Mouse (Mus musculus) forebrain, embryonic 11.5 days (tissue): ENCODE results near the gene Nfs1. TPM values are rescaled to one million over a fixed set of nuclear protein-coding genes. Genes with fewer than 3 reads are reported as not detected.
A peak's percentile ranks its signal among the peaks of the same experiment; 100 is the strongest.
"Not testable (repeated sequence)": the region's sequence is repeated elsewhere in the genome, so short reads cannot be mapped to it uniquely, and the experiment has no call there.

ENCODE experiments used
- ATAC-seq: fragments of 200-750 bp; cut with Nextera tagmentation; replicated peaks from 2 replicates; pipeline ENCODE4 v1.8.0; 2017; ENCODE audit warnings: moderate TSS enrichment; ENCODE audit not compliant: low FRiP score
- DNase-seq: peaks from one replicate; pipeline ENCODE4 v3.0.0-alpha.2; 2017; ENCODE audit warnings: low spot score
- H3K27ac ChIP-seq: fragments of 300-500 bp; sonication (generic); 2 replicates; pipeline ENCODE4 v1.5.1; 2014; ENCODE audit warnings: low read depth, low read length
- H3K27me3 ChIP-seq: fragments of 300-500 bp; sonication (generic); 2 replicates; pipeline ENCODE4 v1.6.1; 2014; ENCODE audit warnings: mild to moderate bottlenecking, low read length, mixed read lengths; ENCODE audit not compliant: control insufficient read depth, insufficient read depth
- H3K36me3 ChIP-seq: fragments of 300-500 bp; sonication (generic); 2 replicates; pipeline ENCODE4 v1.6.1; 2014; ENCODE audit warnings: mild to moderate bottlenecking, low read length, moderate library complexity, mixed read lengths; ENCODE audit not compliant: control insufficient read depth, insufficient read depth
- H3K4me1 ChIP-seq: fragments of 300-500 bp; sonication (generic); replicated peaks from 2 replicates; pipeline ENCODE4 v1.6.1; 2014; ENCODE audit warnings: low read length, mixed read lengths; ENCODE audit not compliant: control insufficient read depth, insufficient read depth
- H3K4me2 ChIP-seq: fragments of 300-500 bp; sonication (generic); 2 replicates; pipeline ENCODE4 v1.6.1; 2014; ENCODE audit warnings: low read depth, mild to moderate bottlenecking, low read length, moderate library complexity, mixed read lengths; ENCODE audit not compliant: severe bottlenecking
- H3K4me3 ChIP-seq: fragments of 300-500 bp; sonication (generic); 2 replicates; pipeline ENCODE4 v1.5.1; 2014; ENCODE audit warnings: low read depth, low read length
- H3K9ac ChIP-seq: fragments of 300-500 bp; sonication (generic); 2 replicates; pipeline ENCODE4 v1.6.1; 2014; ENCODE audit warnings: low read length
- H3K9me3 ChIP-seq: fragments of 300-500 bp; sonication (generic); 2 replicates; pipeline ENCODE4 v1.6.1; 2016; ENCODE audit warnings: low read length, mixed read lengths; ENCODE audit not compliant: control insufficient read depth
- WGBS: fragments of 180-500 bp; shearing (Covaris S2); extraction: QIAGEN DNeasy Blood & Tissue Kit; methylation state at CpG from one replicate; pipeline ENCODE4 v1.1.7; 2014; 5-methylcytosine and 5-hydroxymethylcytosine counted together
- polyA plus RNA-seq: library from polyadenylated mRNA; unstranded; fragments of >200 nt; fragmentation: Nextera tagmentation; extraction: Ambion mirVana; gene quantifications from 2 replicates; pipeline ENCODE4 v1.2.1, GENCODE M21; 2014

Nfs1 gene
- 37.2 and 38.3 TPM in 2 replicates for polyA plus RNA-seq

- peak within 1 kb of the TSS; percentile 91 for H3K27ac ChIP-seq
- H3K36me3 ChIP-seq: peaks cover 5% of the 10 kb centered on the region; the same call in 1 of the 2 replicates
- WGBS: under 1% methylated on average over 70 of the region's 70 CpGs
- DNase-seq (peak; percentile 98), ATAC-seq (peak; percentile 98)
- no peaks in the 10 kb centered on the region for H3K27me3 ChIP-seq
- H3K9me3 ChIP-seq: no peaks in the 10 kb centered on the region
- peaks cover 3% of the 10 kb centered on the region; the same call in 1 of the 2 replicates for H3K4me1 ChIP-seq
- H3K9ac ChIP-seq: peak within 1 kb of the TSS; percentile 82
- peak within 1 kb of the TSS; percentile 78 for H3K4me2 ChIP-seq
- peak within 1 kb of the TSS; percentile 77 for H3K4me3 ChIP-seq
These were observed at the start of gene Nfs1, which contains the start of gene Romo1 for GRCm38 (mm10) chr2:156143953-156144724. Gene Nfs1, minus strand, starts transcription at chr2:156144186. Gene Romo1, plus strand, starts transcription at chr2:156144039.

DNA sequence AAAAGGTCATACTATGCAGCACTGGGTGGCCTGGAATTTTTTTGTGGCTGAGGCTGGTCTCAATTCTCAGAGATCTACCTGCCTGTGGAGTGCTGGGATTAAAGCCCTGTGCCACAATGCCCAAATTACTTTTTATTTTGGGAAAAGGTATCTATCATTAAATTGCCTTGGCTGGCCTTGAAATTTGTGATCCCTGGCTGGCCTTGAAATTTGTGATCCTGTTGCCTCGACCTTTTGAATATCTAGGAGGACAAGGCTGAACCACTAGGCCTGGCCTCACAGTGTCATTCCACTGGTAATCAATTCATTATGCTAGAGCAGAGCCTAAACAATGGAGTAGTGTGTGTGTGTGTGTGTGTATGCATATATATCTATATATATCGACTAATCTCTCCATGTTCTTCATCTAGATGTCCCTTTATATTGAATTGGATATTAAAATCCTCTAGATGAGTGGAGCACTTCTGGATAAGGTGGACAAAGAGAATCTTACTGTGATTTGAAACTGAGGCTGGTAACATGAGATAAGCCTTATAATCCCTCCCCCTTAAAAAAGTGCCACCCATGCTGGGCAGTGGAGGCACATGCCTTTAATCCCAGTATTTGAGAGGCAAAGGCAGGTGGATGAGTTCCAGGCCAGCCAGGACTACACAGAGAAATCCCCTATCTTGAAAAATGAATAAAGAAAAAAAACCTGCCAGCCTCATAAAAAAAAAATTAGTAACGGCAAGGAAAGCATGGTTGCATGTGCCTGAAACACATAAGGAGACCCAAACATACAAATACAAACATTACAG, 49.3 kb upstream of the Nfs1 start:
- no peak overlapping the region for H3K4me3 ChIP-seq
- no peak overlapping the region for H3K9ac ChIP-seq
- ATAC-seq: no peak
- no peaks in the 10 kb centered on the region for H3K9me3 ChIP-seq
- DNase-seq: no peak
- H3K4me1 ChIP-seq: no peaks in the 10 kb centered on the region; the same call in 1 of the 2 replicates
- no peak overlapping the region for H3K27ac ChIP-seq
- WGBS: 79% methylated on average over 3 of the region's 3 CpGs
- H3K27me3 ChIP-seq: no peaks in the 10 kb centered on the region
- no peak overlapping the region for H3K4me2 ChIP-seq
- no peaks in the 10 kb centered on the region for H3K36me3 ChIP-seq

DNA sequence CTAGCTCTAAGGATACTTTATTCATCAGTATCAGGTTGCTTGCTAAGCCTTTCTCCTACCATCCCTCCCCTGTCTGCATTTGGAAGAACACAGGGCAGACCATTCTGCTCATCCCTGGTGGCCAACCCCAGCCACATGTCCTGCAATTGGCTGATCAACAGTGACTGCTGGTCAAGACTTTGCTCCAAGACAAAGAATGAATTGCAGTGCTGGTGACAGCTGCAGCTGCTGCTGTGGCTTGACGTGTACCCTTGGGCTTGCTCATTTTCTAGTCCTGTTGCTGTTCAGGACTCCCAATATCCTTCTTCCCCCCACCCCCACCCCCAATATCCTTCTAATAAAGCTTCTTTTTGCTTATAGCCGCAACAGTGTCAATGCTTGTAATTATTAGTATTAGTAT, 48.1 kb upstream of the Nfs1 start:
- Histone ChIP-seq H3K4me2 (no peak overlapping the region), H3K36me3 (no peaks in the 10 kb centered on the region), H3K27ac (no peak overlapping the region), H3K4me1 (no peaks in the 10 kb centered on the region; the same call in 1 of the 2 replicates), H3K4me3 (no peak overlapping the region), H3K27me3 (no peaks in the 10 kb centered on the region), H3K9ac (no peak overlapping the region), H3K9me3 (no peaks in the 10 kb centered on the region)
- 82% methylated on average over 2 of the region's 2 CpGs for WGBS
- no peak for ATAC-seq
- no peak for DNase-seq

- no peak overlapping the region for H3K4me3 ChIP-seq
- WGBS: 94% methylated on average over 2 of the region's 2 CpGs
- no peaks in the 10 kb centered on the region; the same call in 1 of the 2 replicates for H3K4me1 ChIP-seq
- DNase-seq (no peak), ATAC-seq (no peak)
- no peak overlapping the region for H3K4me2 ChIP-seq
- no peaks in the 10 kb centered on the region for H3K36me3 ChIP-seq
- H3K9ac ChIP-seq: no peak overlapping the region
- no peak overlapping the region for H3K27ac ChIP-seq
- no peaks in the 10 kb centered on the region for H3K27me3 ChIP-seq
- no peaks in the 10 kb centered on the region for H3K9me3 ChIP-seq
These were observed 47.6 kb upstream of the Nfs1 start for GRCm38 (mm10) chr2:156191540-156191939.

- no peaks in the 10 kb centered on the region for H3K9me3 ChIP-seq
- ATAC-seq: no peak
These were observed 46.3 kb upstream of the Nfs1 start for GRCm38 (mm10) chr2:156190004-156190896.

DNA sequence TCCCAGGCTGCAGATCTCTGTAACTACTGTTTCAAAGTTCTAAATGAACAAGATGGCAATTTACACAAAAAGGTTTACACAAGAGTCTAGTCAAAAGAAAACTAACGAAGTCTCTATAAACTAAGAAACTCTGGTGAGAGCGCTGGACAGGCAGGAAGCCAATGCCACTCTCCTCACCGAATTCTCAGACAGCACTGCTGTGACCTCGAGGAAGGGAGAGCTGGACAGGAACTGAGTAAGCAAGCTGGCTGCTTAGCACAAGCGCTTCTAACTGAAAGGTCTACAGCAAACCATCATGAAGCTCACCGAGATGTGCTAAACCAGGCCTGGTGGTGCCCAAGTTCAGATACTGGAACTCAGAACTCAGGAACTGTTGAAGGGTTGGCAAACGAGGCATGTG, 45.3 kb upstream of the Nfs1 start:
- DNase-seq, H3K9me3 ChIP-seq, H3K4me1 ChIP-seq, H3K4me3 ChIP-seq, H3K36me3 ChIP-seq, H3K27ac ChIP-seq, H3K4me2 ChIP-seq, ATAC-seq, H3K9ac ChIP-seq, H3K27me3 ChIP-seq: not testable (repeated sequence)
- WGBS: 91% methylated on average over 7 of the region's 7 CpGs

More at GRCm38 (mm10) chr2:156190004-156190896, 46.3 kb upstream of the Nfs1 start:
- H3K4me2 ChIP-seq: no peak overlapping the region
- H3K9ac ChIP-seq: no peak overlapping the region
- DNase-seq: no peak
- WGBS: 89% methylated on average over 14 of the region's 14 CpGs
- no peaks in the 10 kb centered on the region for H3K4me1 ChIP-seq
- H3K4me3 ChIP-seq: no peak overlapping the region
- H3K27me3 ChIP-seq: no peaks in the 10 kb centered on the region
- H3K27ac ChIP-seq: no peak overlapping the region
- no peaks in the 10 kb centered on the region for H3K36me3 ChIP-seq

- no peak overlapping the region for H3K4me2 ChIP-seq
- DNase-seq: no peak
- peaks cover 2% of the 10 kb centered on the region; the same call in 1 of the 2 replicates for H3K36me3 ChIP-seq
- H3K9me3 ChIP-seq: no peaks in the 10 kb centered on the region
- 75% methylated on average over 2 of the region's 2 CpGs for WGBS
- H3K4me3 ChIP-seq: no peak overlapping the region; the same call in 1 of the 2 replicates
- no peak overlapping the region for H3K27ac ChIP-seq
- H3K4me1 ChIP-seq: 0 out of 2 replicates have a peak, but pooled peaks cover 11% of the 10 kb centered on the region
- no peaks in the 10 kb centered on the region for H3K27me3 ChIP-seq
- ATAC-seq: no peak
- no peak overlapping the region for H3K9ac ChIP-seq
These were observed 37.6 kb upstream of the Nfs1 start for GRCm38 (mm10) chr2:156181592-156181991.
